Mouse (Mus musculus): ENCODE results near the gene Ablim1. TPM values are rescaled to one million over a fixed set of nuclear protein-coding genes. Genes with fewer than 3 reads are reported as not detected.

Ablim1 gene
- polyA plus RNA-seq, 1 experiment from 2014 or later: 62.0 TPM

- WGBS: 52% methylated on average over 7 of the region's 7 CpGs
- H3K9me3 ChIP-seq (ENCODE audit: control insufficient read depth, low read length): no peaks in the 10 kb centered on the region
- TF ChIP-seq EP300 (optimal IDR thresholded peaks at IDR 0.05): no peak
- TF ChIP-seq CTCF (IDR thresholded peaks at IDR 0.05; ENCODE audit: low read depth): no peak
- no peaks in the 10 kb centered on the region for H3K4me1 ChIP-seq (replicated peaks; ENCODE audit: control insufficient read depth, insufficient read depth)
- DNase-seq (ENCODE audit: low spot score) (peak; percentile 76), ATAC-seq (ENCODE audit: low FRiP score, low TSS enrichment) (peak; percentile 89)
- no peaks in the 10 kb centered on the region for H3K36me3 ChIP-seq (ENCODE audit: control insufficient read depth, insufficient read depth, low read length)
- no peak overlapping the region for H3K4me2 ChIP-seq (replicated peaks; ENCODE audit: low read depth)
- H3K27ac ChIP-seq (replicated peaks): peak overlapping the region; percentile 70
- no peak overlapping the region for H3K4me3 ChIP-seq (ENCODE audit: low read depth, low read length)
- no peak overlapping the region for H3K9ac ChIP-seq (ENCODE audit: low read length)
- no peaks in the 10 kb centered on the region for H3K27me3 ChIP-seq (ENCODE audit: control insufficient read depth, insufficient read depth, low read length)
Observed at GRCm38 (mm10) chr19:57204101-57204500, 110.6 kb downstream of the Ablim1 start.

GRCm38 (mm10) chr19:57202554-57202953 lies 112.2 kb downstream of the Ablim1 start:
- 85% methylated on average over 1 of the region's 1 CpGs for WGBS
- Histone ChIP-seq H3K9ac (ENCODE audit: low read length) (no peak overlapping the region), H3K4me2 (replicated peaks; ENCODE audit: low read depth) (no peak overlapping the region), H3K9me3 (ENCODE audit: control insufficient read depth, low read length) (no peaks in the 10 kb centered on the region), H3K4me1 (replicated peaks; ENCODE audit: control insufficient read depth, insufficient read depth) (0 out of 2 replicates have a peak, but pooled peaks cover 2% of the 10 kb centered on the region), H3K27me3 (ENCODE audit: control insufficient read depth, insufficient read depth, low read length) (no peaks in the 10 kb centered on the region), H3K27ac (replicated peaks) (no peak overlapping the region), H3K36me3 (ENCODE audit: control insufficient read depth, insufficient read depth, low read length) (no peaks in the 10 kb centered on the region), H3K4me3 (ENCODE audit: low read depth, low read length) (no peak overlapping the region)
- no peak for DNase-seq (ENCODE audit: low spot score)
- TF ChIP-seq CTCF (IDR thresholded peaks at IDR 0.05; ENCODE audit: low read depth): no peak
- no peak for TF ChIP-seq EP300 (optimal IDR thresholded peaks at IDR 0.05)
- no peak for ATAC-seq (ENCODE audit: low FRiP score, low TSS enrichment)

GRCm38 (mm10) chr19:57201090-57201483 lies 113.6 kb downstream of the Ablim1 start:
- TF ChIP-seq CTCF (IDR thresholded peaks at IDR 0.05; ENCODE audit: low read depth) (no peak), EP300 (optimal IDR thresholded peaks at IDR 0.05) (no peak)
- no peaks in the 10 kb centered on the region for H3K27me3 ChIP-seq (ENCODE audit: control insufficient read depth, insufficient read depth, low read length)
- no peak overlapping the region for H3K4me2 ChIP-seq (replicated peaks; ENCODE audit: low read depth)
- DNase-seq (ENCODE audit: low spot score) (no peak), ATAC-seq (ENCODE audit: low FRiP score, low TSS enrichment) (no peak)
- no peaks in the 10 kb centered on the region for H3K9me3 ChIP-seq (ENCODE audit: control insufficient read depth, low read length)
- no peak overlapping the region for H3K4me3 ChIP-seq (ENCODE audit: low read depth, low read length)
- H3K27ac ChIP-seq (replicated peaks): no peak overlapping the region
- H3K36me3 ChIP-seq (ENCODE audit: control insufficient read depth, insufficient read depth, low read length): no peaks in the 10 kb centered on the region
- WGBS: 73% methylated on average over 8 of the region's 8 CpGs
- H3K9ac ChIP-seq (ENCODE audit: low read length): no peak overlapping the region
- 0 out of 2 replicates have a peak, but pooled peaks cover 2% of the 10 kb centered on the region for H3K4me1 ChIP-seq (replicated peaks; ENCODE audit: control insufficient read depth, insufficient read depth)

GRCm38 (mm10) chr19:57200477-57201089 lies 114.1 kb downstream of the Ablim1 start:
- no peak overlapping the region for H3K4me3 ChIP-seq (ENCODE audit: low read depth, low read length)
- no peak for TF ChIP-seq CTCF (IDR thresholded peaks at IDR 0.05; ENCODE audit: low read depth)
- TF ChIP-seq EP300 (optimal IDR thresholded peaks at IDR 0.05): no peak
- ATAC-seq (ENCODE audit: low FRiP score, low TSS enrichment) (peak; percentile 18; the same call in 1 of the 2 replicates), DNase-seq (ENCODE audit: low spot score) (peak; percentile 41)
- no peaks in the 10 kb centered on the region for H3K27me3 ChIP-seq (ENCODE audit: control insufficient read depth, insufficient read depth, low read length)
- H3K4me1 ChIP-seq (replicated peaks; ENCODE audit: control insufficient read depth, insufficient read depth): 0 out of 2 replicates have a peak, but pooled peaks cover 2% of the 10 kb centered on the region
- WGBS: 53% methylated on average over 12 of the region's 12 CpGs
- H3K36me3 ChIP-seq (ENCODE audit: control insufficient read depth, insufficient read depth, low read length): no peaks in the 10 kb centered on the region
- no peak overlapping the region for H3K9ac ChIP-seq (ENCODE audit: low read length)
- peak overlapping the region; percentile 56; the same call in 1 of the 2 replicates for H3K27ac ChIP-seq (replicated peaks)
- no peaks in the 10 kb centered on the region for H3K9me3 ChIP-seq (ENCODE audit: control insufficient read depth, low read length)
- no peak overlapping the region for H3K4me2 ChIP-seq (replicated peaks; ENCODE audit: low read depth)

- Histone ChIP-seq H3K4me2 (replicated peaks; ENCODE audit: low read depth) (no peak overlapping the region), H3K9ac (ENCODE audit: low read length) (no peak overlapping the region), H3K27me3 (ENCODE audit: control insufficient read depth, insufficient read depth, low read length) (no peaks in the 10 kb centered on the region), H3K4me1 (replicated peaks; ENCODE audit: control insufficient read depth, insufficient read depth) (0 out of 2 replicates have a peak, but pooled peaks cover 2% of the 10 kb centered on the region), H3K27ac (replicated peaks) (no peak overlapping the region), H3K36me3 (ENCODE audit: control insufficient read depth, insufficient read depth, low read length) (no peaks in the 10 kb centered on the region), H3K9me3 (ENCODE audit: control insufficient read depth, low read length) (no peaks in the 10 kb centered on the region), H3K4me3 (ENCODE audit: low read depth, low read length) (no peak overlapping the region)
- 27% methylated on average over 6 of the region's 6 CpGs for WGBS
- TF ChIP-seq EP300 (optimal IDR thresholded peaks at IDR 0.05) (no peak), CTCF (IDR thresholded peaks at IDR 0.05; ENCODE audit: low read depth) (no peak)
- DNase-seq (ENCODE audit: low spot score) (no peak), ATAC-seq (ENCODE audit: low FRiP score, low TSS enrichment) (no peak)
Observed at GRCm38 (mm10) chr19:57199361-57199760, 115.4 kb downstream of the Ablim1 start.

GRCm38 (mm10) chr19:57198531-57198930 lies 116.2 kb downstream of the Ablim1 start:
- Histone ChIP-seq H3K9ac (ENCODE audit: low read length) (no peak overlapping the region), H3K4me2 (replicated peaks; ENCODE audit: low read depth) (no peak overlapping the region), H3K36me3 (ENCODE audit: control insufficient read depth, insufficient read depth, low read length) (no peaks in the 10 kb centered on the region), H3K27ac (replicated peaks) (peak overlapping the region; percentile 0), H3K4me3 (ENCODE audit: low read depth, low read length) (no peak overlapping the region), H3K27me3 (ENCODE audit: control insufficient read depth, insufficient read depth, low read length) (no peaks in the 10 kb centered on the region), H3K4me1 (replicated peaks; ENCODE audit: control insufficient read depth, insufficient read depth) (0 out of 2 replicates have a peak, but pooled peaks cover 2% of the 10 kb centered on the region), H3K9me3 (ENCODE audit: control insufficient read depth, low read length) (no peaks in the 10 kb centered on the region)
- DNase-seq (ENCODE audit: low spot score) (no peak), ATAC-seq (ENCODE audit: low FRiP score, low TSS enrichment) (no peak)
- WGBS: 46% methylated on average over 12 of the region's 12 CpGs
- TF ChIP-seq CTCF (IDR thresholded peaks at IDR 0.05; ENCODE audit: low read depth) (no peak), EP300 (optimal IDR thresholded peaks at IDR 0.05) (no peak)

Data from stomach, postnatal 0 days (tissue).